Mouse (Mus musculus): Measurements from ENCODE around the gene Kdm2a.

The Kdm2a gene

DNA sequence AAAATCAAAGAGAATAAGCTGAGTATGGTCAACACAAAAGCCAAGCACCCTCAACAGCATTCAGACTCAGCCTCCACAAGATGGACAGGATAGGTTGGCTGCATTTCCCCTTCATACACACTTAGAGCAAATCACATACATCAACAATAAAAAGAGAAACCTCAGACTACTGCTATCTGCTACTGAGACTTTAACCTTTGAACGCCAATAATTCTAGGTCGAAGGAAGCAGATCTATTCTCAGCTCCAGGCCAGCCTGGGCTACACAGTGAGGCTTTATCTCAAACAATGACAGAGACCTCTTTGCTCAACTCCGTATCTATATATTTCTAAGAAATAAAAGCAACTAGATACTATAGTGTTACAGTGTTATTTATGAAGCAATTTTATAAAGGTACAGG lies 66.8 kb downstream of the Kdm2a start:
- intact Hi-C loops (cut with DNase I), result no loop called here

DNA sequence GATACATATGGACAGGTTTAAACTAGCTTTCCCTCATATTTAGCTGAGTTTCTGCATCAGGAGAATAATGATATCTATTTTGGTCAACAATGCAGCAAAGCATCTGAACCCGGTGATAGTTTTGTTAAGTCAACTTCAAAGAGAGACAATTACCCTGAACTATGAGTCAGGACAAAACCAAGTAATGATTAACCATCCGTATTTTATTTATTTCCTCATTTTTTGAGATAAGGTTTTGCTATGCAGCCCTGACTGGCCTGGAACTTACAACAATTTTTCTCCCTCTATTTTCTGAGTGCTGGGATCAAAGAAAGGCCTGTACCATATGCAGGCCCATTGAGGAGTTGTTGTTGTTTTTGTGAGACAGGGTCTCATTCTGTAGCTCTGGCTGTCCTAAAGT lies 67.5 kb downstream of the Kdm2a start:
- intact Hi-C loops (cut with DNase I), result no loop called here

DNA sequence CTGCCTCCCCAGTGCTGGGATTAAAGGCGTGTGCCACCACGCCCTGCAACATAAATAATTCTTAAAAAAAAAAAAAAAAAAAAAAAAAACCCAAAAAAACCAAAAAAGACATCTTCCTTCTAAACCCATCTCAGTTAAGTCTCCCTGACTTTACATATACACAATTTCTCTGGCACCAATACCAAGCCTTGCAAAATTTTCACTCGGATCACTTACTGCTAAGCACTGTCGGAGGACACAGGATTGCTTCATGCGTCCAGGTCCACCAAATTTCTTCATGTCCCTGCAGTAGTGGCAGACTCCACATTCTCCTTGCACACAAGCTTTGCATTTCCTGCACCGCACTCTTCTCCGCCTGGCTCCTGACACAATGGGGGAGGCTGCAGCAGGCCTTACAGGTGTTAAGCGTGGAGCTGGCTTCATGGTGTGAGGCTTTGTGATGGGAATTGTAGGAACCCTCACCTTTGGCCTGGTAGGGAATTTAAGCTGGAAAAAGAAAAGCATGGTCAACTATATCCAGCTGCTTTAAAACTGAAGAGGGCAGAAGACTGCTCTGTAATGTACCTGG lies 69.3 kb downstream of the Kdm2a start:
- intact Hi-C loops (cut with DNase I), result no loop called here

DNA sequence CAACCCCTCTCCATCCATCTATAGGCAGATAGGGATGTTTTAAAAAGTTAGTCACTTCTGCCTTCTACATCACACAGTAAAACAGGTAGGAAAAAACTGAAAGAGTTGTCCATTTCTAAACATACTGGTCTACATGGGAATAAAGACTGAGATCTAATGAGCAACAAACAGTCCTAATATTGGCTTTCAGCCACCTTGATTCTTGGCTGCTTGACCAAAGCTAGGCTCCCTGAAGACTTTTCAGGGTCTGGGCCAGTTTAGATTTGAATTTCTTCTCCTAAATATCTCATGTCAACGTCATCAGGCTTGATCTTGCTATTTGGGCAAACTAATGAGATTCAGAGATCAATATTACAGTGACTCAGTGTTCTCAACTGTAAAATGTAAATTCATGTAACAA lies 71.2 kb downstream of the Kdm2a start:
- intact Hi-C loops (cut with DNase I), result no loop called here

DNA sequence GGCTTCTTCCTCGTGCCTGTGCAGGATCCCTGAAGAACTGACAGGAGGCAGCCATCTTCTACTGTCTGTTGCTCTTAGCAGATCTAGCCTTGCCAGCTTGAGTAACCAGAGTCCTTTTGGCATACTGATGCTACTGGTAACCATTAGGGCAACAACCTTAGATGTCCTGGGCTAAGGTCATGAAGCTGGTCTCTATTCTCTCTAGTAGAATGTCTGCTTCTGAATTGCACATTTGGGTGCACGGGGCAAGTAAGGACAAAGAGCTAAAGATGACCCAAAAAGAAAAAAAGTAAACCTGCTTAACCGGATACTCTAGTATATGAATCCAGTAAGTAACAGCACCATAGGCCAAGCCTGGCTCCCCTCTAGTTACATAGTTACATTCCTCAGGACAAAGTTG lies 72.0 kb downstream of the Kdm2a start:
- intact Hi-C loops (cut with DNase I), result no loop called here

DNA sequence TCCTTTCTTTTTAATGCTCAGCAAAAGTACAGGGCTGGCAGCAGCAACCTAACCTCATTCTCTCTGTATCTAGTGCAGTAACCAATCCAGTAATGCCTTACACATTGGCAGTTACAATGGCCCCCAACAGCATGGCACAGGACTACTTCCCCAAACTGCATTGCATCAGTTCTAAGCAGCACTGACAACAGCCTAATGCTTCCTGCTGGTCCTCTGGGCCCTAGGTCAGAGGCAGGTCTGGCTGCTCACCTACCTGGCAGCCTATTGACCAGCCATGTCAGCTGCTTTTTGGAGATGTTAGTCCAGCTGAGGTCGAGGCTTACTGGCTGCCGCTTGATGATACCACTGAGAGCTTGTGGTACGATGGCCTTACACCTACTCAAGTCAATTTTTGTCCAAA lies 76.0 kb downstream of the Kdm2a start:
- intact Hi-C loops (cut with DNase I), result no loop called here

DNA sequence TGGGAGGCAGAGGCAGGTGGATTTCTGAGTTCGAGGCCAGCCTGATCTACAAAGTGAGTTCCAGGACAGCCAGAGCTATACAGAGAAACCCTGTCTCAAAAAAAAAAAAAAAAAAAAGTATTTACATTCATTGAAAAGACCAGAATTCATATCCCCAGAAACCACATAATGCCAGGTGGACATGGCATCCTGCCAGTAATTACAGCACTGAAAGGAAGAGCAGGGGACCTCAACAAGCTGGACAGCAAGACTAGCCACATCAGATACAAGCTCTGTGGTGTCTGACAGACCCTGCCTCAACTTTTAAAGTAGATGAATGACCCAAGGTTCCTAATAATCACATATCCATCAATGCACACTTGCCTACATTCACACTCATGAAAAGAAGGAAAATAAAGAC lies 76.5 kb downstream of the Kdm2a start:
- intact Hi-C loops (cut with DNase I), result no loop called here

DNA sequence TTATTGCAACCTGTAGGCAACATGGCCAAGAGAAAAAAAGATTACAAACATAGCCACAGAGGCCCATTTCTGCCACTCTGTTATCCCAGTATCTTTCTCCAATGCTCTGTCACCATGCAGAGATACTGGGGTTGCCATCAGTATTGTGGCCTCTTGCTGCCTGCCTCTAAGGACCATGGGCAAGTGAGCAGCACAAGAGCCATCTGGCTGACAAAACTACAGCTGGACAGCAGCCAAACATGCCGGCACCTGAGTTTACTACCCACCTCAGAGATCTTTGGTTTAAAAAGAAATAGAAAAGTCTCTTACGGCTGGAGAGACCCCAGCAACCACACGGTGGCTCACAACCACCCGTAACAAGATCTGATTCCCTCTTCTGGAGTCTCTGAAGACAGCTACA lies 78.8 kb downstream of the Kdm2a start:
- intact Hi-C loops (cut with DNase I), result no loop called here

DNA sequence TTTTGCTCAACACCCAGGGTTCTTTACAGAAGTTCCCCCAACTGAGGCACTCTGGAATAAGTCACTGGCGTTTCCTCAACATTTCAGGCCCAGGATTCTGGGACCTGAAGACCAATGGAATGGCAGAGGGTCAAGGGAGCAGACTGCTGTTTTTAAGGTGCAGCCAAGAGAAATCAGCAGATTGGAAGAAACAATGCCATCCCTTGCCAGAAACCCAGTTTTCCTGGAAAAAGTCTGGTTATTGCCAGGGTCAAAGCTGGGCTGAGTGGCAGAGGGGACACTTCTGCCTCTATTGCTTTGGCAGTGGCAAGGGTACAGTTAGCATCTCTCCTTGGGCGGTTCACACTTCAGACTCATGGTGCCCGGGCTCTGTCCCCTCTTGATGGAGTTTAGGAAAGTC lies 80.9 kb downstream of the Kdm2a start:
- intact Hi-C loops (cut with DNase I), result no loop called here

DNA sequence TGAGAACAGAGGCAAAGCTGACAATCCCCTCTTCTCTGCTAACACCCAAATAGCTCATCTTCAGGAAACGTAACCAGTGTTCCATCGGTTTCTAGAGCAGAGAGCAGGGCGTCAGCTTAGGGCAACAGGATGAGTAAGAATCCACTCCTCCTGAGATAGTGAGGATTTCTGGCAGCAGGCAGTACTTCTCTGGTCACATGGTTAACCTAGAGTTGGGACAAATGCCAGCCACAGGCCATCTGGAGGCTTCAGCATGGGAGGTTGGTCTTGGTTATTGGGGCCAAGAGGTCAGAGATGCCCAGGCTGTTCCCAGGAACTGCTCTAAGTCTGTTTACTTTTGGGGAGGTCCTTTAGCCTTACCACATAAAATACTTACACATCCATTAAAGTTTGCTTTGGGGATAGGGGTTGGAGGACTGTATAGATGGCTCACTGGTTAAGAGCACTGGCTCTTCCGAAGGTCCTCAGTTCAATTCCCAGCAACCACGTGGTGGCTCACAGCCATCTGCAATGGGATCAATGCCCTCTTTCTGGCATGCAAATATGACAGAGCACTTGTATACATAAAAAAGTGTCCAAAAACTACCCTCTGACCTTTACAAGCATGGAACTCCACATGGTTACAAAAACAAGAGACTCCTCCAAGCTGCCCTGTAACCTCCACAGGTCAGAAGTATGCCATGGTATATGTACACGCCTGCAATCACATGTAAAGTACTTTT lies 82.7 kb downstream of the Kdm2a start:
- intact Hi-C loops (cut with DNase I), result no loop called here

DNA sequence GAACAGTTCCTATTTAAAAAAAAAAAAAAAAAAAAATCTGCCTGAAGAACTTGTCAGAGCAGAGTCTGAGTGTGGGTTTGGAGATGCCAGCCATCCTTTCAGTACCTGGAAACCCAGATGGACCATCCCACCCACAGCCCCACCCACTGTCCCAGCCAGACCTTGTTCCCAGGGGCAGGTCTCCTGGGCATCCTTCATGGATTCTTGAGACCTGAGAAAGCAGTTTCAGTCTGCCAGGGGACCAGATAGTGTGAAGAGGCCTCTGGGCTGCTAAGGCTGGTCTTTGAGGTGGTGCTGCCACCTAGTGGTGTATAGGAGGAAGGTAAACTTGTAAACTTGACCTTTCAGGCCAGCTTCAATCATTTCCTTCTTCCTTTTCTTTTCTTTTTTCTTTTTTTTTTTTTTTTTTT lies 88.3 kb downstream of the Kdm2a start:
- intact Hi-C loops (cut with DNase I), result loop anchor here (1.0 kb wide), 2 partner anchors 49 to 53 kb away; no protein-coding TSS in a partner anchor

DNA sequence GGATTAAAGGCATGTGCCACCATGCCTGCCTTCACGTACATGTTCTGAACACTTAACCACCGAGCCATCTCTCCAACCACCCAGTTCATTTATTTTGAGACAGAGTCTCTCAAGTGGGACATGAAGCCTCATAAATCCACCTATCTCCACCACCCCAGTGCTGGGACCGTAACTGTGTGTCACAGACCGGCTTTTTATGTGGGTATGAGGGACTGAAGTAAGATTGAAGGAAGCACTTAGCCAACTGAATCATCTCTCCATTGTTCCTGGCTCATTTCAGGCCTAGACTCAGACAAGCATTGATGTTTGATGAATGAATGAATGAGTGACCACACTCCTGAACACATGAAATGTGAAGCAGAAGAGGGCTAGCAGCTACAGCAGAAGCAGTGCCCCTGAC lies 88.8 kb downstream of the Kdm2a start:
- intact Hi-C loops (cut with DNase I), result no loop called here

DNA sequence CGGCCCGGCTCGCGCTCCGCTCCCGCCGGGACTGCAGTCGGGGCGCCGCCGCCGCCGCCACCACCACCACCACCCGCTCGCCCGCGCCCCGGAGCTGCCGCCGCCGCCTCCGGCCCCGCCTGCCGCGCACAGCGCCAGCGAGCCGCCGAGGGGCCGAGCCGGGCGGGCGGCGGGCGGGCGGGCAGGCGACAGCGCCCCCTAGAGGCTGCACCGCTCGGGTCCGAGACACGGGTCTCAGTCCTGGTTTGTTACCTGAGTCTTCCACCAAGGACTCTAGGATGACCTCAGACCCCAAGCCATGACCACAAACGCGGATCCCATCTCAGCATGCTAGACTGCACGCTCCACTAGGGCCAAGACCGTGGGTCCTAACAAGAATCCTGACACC lies 91.9 kb downstream of the Kdm2a start, which contains the start of gene Grk2:
TSS of gene Grk2 (minus strand) at position 33 of the 388 bp plus-strand sequence.
- intact Hi-C loops (cut with DNase I), result no loop called here

DNA sequence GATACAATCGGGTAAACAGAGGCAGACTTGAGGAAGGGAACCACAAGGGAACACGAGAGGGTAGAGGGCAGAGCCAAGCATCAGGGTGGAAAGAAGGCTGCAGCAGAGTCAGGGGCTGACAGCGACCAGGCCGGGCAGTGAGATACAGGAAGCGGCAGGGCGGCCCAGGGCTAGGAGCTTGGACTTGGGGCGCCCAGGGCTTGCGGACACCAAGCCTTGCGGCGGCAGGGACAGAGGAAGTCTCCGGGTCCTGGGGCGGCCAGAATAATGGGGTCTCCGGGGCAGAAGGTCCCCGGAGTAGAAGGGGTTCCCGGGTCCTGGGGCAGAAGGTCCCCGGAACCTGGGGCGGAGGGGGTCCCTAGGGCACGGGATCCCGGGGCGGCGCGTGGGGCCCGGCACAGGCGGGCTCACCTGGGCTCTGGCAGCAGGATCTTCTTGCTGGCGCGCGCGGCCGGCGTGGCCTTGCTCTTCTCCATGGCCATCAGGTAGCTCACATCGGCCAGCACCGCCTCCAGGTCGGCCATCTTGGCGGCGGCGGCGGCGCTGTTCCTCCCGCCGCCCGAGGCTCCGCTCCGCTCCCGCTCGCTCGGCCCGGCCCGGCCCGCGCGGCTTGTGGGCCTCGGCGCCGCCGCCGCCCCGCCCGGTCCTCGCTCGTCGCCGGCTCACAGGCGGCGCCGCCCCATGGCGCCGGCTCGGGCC lies 92.4 kb downstream of the Kdm2a start:
- intact Hi-C loops (cut with DNase I), result no loop called here

DNA sequence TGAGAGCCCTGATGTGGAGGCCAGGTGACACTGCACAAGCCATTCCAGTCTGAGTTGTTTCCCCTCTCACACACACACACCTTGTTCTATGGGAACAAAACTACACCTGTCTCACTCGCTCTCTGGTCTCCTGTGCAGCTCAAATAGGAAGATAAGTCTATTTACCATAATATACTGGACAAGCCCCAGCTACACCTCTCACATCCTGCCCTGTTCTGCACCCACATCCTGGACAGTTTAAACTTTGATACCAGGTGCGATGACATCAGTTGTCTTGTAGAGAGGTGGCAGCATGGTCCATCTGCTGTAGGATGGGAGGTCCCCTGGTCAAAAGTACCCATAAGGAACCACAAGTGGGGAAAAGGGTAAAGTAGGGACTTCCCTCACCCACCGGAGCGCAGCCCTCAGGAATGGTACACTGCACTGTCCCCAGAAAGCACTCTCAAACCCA lies 93.2 kb downstream of the Kdm2a start:
- intact Hi-C loops (cut with DNase I), result no loop called here

DNA sequence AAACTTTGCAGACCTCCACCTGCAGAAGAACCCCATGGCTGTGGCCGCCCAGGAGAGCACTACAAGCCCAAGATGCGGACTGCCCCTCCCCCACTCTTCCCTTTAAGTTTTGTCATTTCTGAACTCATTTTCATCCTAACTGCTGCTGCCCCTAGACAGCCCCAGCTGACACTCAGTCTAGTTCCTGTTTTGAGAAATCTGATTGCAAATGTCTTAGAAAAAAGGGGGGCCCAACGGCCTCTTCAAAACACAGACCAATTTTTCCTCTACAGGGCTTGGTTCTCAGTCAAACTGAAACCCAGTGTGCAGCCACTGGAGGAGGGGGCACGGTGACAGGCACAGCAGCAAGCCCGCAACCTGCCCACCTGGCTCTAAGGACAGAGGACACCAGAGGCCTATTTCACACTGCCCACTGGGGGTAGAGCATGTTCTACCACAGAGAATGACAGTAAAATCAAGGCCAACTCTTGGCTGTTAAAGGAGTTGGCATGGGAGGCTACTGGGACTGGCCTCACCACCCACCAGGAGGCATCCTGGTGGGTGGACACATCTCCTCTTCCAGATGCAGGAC lies 93.7 kb downstream of the Kdm2a start:
- intact Hi-C loops (cut with DNase I), result no loop called here

DNA sequence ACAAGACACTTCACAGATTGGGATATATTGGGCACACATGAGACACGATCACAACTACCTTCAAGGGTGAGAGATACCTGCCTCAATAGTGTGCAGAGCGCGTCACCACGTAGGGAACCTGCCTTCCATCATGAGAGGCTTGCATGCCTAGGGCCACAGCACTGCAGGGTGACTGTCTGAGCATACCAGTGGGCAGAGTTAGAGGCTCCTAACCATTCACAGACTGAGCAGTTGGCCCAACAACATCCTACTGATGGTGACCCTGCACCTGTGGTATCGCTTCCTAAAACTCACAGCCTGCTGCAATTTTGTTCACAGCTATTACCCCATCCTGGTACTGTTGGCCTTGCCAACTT lies 94.5 kb downstream of the Kdm2a start:
- intact Hi-C loops (cut with DNase I), result no loop called here

DNA sequence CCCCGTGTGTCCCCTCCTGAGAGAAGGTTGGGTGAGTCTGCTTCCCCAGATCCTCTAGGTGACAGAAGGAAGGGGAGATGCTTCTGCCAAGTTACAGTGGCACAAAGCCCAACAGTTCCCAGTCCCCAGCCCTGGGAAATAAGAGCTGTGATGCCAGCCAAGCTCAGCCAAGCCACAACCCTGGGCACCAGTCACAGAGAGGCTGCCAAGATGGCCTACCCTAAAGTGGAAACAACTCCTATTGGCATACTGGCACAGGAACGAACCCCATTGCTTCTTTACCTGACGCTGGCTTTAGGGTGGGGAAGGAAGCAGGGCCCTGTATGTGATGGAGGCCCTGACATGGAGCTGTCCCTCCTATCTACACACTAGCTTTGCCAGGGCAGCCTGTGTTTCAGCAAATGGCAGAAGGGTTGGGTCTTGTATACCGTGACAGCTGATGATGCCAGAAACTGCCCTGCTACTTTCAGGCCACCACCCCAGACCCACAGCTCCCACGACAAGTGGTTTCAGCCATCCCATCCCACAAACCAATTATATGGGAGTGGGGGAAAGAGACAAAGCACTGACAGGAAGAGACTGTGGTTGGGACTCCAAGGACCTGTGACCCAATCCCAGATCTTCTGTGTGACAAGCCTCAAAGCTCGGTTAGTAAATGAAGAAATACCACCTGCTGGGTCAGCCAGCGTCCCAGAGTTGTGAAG lies 95.0 kb downstream of the Kdm2a start:
- intact Hi-C loops (cut with DNase I), result no loop called here

DNA sequence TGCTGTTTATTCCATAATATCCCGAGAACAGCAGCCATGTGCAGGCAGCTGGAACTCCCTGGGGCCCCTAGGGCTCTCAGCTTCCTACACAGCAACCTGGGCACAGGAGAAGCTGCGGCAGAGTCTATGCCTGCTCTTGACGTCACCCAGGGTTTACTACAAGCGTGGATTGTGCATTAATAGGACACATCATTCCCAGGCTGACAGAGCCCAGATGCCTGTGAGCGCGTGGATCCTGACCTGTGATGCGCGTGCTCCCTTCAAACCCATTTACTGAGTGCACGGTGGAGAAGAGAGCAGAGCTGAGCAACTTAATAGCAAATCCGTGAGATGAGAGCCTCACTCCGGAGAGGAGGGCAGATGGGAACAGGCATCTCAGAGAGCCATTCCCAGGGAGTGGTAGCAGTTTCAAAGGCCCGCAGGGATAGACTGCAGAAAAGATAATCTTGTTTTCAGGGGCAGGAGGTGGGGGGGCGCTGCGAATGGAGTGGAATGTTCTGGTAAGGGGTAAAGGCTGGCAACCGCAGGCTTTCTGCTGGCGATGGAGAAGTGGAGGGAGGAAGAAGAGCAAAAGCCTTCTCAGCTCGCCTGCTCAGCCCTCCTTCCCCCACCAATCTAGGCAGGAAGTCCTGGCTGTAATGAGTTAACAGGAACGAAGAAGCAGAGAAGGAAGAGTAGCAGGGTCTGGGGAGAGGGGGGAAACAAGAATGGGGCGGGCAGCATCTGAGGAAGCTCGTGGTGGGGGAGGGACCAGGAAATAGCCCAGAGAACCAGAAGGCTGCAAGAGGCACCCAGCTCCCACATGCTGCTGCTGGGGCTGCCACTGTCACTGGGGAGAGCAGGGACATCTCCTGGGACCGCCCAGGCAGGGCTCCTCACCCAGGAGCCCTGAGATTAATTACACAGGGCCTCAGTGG lies 96.1 kb downstream of the Kdm2a start:
- intact Hi-C loops (cut with DNase I), result no loop called here

DNA sequence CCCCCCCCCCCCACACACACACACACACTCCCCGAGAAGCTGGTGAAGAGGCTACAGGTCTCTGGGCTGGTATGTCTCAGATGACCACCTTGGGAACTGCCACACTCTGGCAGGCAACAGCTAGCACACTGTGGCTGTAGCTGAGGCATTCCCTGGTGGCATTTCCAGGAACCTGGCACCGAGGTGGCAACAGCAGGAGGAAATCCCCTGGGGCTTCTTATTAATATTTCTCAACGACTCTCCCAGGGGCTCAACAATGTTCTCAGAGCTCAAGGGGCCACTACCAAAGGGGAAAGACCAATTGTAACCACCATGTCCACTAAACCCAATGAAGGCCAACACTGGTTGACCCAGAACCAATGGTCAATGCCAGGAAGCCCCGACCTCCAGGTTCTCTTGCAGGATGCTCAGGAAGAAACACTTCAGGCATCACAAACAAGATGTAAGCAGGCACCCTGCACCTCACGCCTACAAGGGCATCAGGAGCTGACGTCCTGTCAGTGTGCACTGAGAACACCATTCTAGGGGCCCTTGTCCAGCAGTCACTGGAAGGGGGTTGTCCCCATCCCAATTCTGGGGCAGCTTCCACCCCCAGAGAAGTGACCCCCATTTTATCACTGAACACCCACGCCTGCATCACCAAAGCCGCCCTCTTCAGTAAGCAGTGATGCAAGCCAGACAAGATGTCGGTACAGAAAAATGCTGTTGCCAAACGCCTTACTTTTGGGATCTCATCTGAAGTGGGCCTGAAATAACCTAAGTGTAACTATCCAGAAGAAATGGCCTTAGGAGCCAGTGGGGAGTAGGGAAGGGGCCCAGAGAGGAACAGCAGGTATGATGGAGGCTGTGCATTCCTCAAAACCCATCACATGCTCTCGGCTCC lies 97.0 kb downstream of the Kdm2a start:
- intact Hi-C loops (cut with DNase I), result no loop called here

Data from adrenal gland (tissue).